Mouse (Mus musculus): ENCODE results near the gene Cenpq. TPM values are rescaled to one million over a fixed set of nuclear protein-coding genes. Genes with fewer than 3 reads are reported as not detected.

Cenpq gene
- polyA plus RNA-seq (2012) = 0.62 and 1.2 TPM in 2 replicates

- TF ChIP-seq GATA1 (IDR thresholded peaks at IDR 0.05; ENCODE audit: low read length) = no peak
Measured at GRCm38 (mm10) chr17:40934420-40935231, at the start of gene Cenpq, which contains the start of gene Mut. Gene Cenpq (minus strand): TSS chr17:40935047. Gene Mut (plus strand): TSS chr17:40934685.

- TF ChIP-seq GATA1 (IDR thresholded peaks at IDR 0.05; ENCODE audit: low read length) = no peak
Measured at GRCm38 (mm10) chr17:40977914-40978313, 43.1 kb upstream of the Cenpq start.

GRCm38 (mm10) chr17:40948518-40948917, 13.7 kb upstream of the Cenpq start:
- no peak for TF ChIP-seq GATA1 (IDR thresholded peaks at IDR 0.05; ENCODE audit: low read length)

- TF ChIP-seq GATA1 (IDR thresholded peaks at IDR 0.05; ENCODE audit: low read length) = no peak
Measured at GRCm38 (mm10) chr17:40933985-40934384, 862 bp downstream of the Cenpq start.

- TF ChIP-seq GATA1 (IDR thresholded peaks at IDR 0.05; ENCODE audit: low read length) = no peak
Measured at GRCm38 (mm10) chr17:40915499-40915898, 19.3 kb downstream of the Cenpq start.

- no peak for TF ChIP-seq GATA1 (IDR thresholded peaks at IDR 0.05; ENCODE audit: low read length)
Measured at GRCm38 (mm10) chr17:40914250-40914649, 20.6 kb downstream of the Cenpq start, which contains the start of gene Glyatl3. Gene Glyatl3 (minus strand): TSS chr17:40914350.

- TF ChIP-seq GATA1 (IDR thresholded peaks at IDR 0.05; ENCODE audit: low read length) = no peak
Measured at GRCm38 (mm10) chr17:40904721-40905154, 30.1 kb downstream of the Cenpq start.

GRCm38 (mm10) chr17:40904056-40904597, 30.7 kb downstream of the Cenpq start:
- TF ChIP-seq GATA1 (IDR thresholded peaks at IDR 0.05; ENCODE audit: low read length) = no peak

- no peak for TF ChIP-seq GATA1 (IDR thresholded peaks at IDR 0.05; ENCODE audit: low read length)
Measured at GRCm38 (mm10) chr17:40903345-40903744, 31.5 kb downstream of the Cenpq start.

- no peak for TF ChIP-seq GATA1 (IDR thresholded peaks at IDR 0.05; ENCODE audit: low read length)
Measured at GRCm38 (mm10) chr17:40899783-40900363, 35.0 kb downstream of the Cenpq start.

- no peak for TF ChIP-seq GATA1 (IDR thresholded peaks at IDR 0.05; ENCODE audit: low read length)
Measured at GRCm38 (mm10) chr17:40896863-40897262, 38.0 kb downstream of the Cenpq start.

GRCm38 (mm10) chr17:40887849-40888536, 46.9 kb downstream of the Cenpq start:
- TF ChIP-seq GATA1 (IDR thresholded peaks at IDR 0.05; ENCODE audit: low read length) = no peak

- no peak for TF ChIP-seq GATA1 (IDR thresholded peaks at IDR 0.05; ENCODE audit: low read length)
Measured at GRCm38 (mm10) chr17:40885155-40885554, 49.7 kb downstream of the Cenpq start.

- TF ChIP-seq GATA1 (IDR thresholded peaks at IDR 0.05; ENCODE audit: low read length) = peak; percentile 32
Measured at GRCm38 (mm10) chr17:40882172-40882571, 52.7 kb downstream of the Cenpq start.

- no peak for TF ChIP-seq GATA1 (IDR thresholded peaks at IDR 0.05; ENCODE audit: low read length)
Measured at GRCm38 (mm10) chr17:40879924-40880691, 54.7 kb downstream of the Cenpq start, which contains the start of gene 9130008F23Rik. Gene 9130008F23Rik (minus strand): TSS chr17:40880559.

All from G1E-ER4 (cell line).